Mouse (Mus musculus): ENCODE data around the gene Aak1. TPM values are rescaled to one million over a fixed set of nuclear protein-coding genes. Genes with fewer than 3 reads are reported as not detected.

The Aak1 gene
- polyA plus RNA-seq, 1 experiment from 2014 or later: 5.6 TPM

GRCm38 (mm10) chr6:86853928-86854327 is 4.6 kb downstream of the Aak1 start:
- Histone ChIP-seq H3K9me3 (ENCODE audit: control insufficient read depth, low read length) (no peaks in the 10 kb centered on the region), H3K4me2 (replicated peaks; ENCODE audit: low read depth) (no peak overlapping the region), H3K4me1 (replicated peaks; ENCODE audit: control insufficient read depth, insufficient read depth) (peaks cover 4% of the 10 kb centered on the region), H3K9ac (ENCODE audit: low read length) (no peak overlapping the region), H3K4me3 (ENCODE audit: low read depth, low read length) (no peak overlapping the region), H3K36me3 (ENCODE audit: control insufficient read depth, insufficient read depth, low read length) (no peaks in the 10 kb centered on the region; the same call in none of the 2 replicates), H3K27ac (replicated peaks) (peak overlapping the region; percentile 72), H3K27me3 (ENCODE audit: control insufficient read depth, insufficient read depth, low read length) (no peaks in the 10 kb centered on the region)
- ATAC-seq (ENCODE audit: low FRiP score, low TSS enrichment) (peak; percentile 55; the same call in 1 of the 2 replicates), DNase-seq (ENCODE audit: low spot score) (peak; percentile 58)
- WGBS: 51% methylated on average over 3 of the region's 3 CpGs
- TF ChIP-seq EP300 (optimal IDR thresholded peaks at IDR 0.05): no peak
- TF ChIP-seq CTCF (IDR thresholded peaks at IDR 0.05; ENCODE audit: low read depth): no peak

- 75% methylated on average over 4 of the region's 4 CpGs for WGBS
Measured at GRCm38 (mm10) chr6:86854941-86855340, 5.6 kb downstream of the Aak1 start.

GRCm38 (mm10) chr6:86858606-86859005 is 9.3 kb downstream of the Aak1 start:
- no peaks in the 10 kb centered on the region; the same call in 1 of the 2 replicates for H3K4me1 ChIP-seq (replicated peaks; ENCODE audit: control insufficient read depth, insufficient read depth)
- DNase-seq (ENCODE audit: low spot score) (no peak), ATAC-seq (ENCODE audit: low FRiP score, low TSS enrichment) (no peak)
- no peak overlapping the region for H3K27ac ChIP-seq (replicated peaks)
- no peaks in the 10 kb centered on the region for H3K27me3 ChIP-seq (ENCODE audit: control insufficient read depth, insufficient read depth, low read length)
- H3K36me3 ChIP-seq (ENCODE audit: control insufficient read depth, insufficient read depth, low read length): peaks cover 3% of the 10 kb centered on the region
- H3K4me2 ChIP-seq (replicated peaks; ENCODE audit: low read depth): no peak overlapping the region
- no peaks in the 10 kb centered on the region for H3K9me3 ChIP-seq (ENCODE audit: control insufficient read depth, low read length)
- no peak overlapping the region for H3K9ac ChIP-seq (ENCODE audit: low read length)
- TF ChIP-seq CTCF (IDR thresholded peaks at IDR 0.05; ENCODE audit: low read depth) (no peak), EP300 (optimal IDR thresholded peaks at IDR 0.05) (no peak)
- no peak overlapping the region for H3K4me3 ChIP-seq (ENCODE audit: low read depth, low read length)
- WGBS: 82% methylated on average over 3 of the region's 3 CpGs

More at GRCm38 (mm10) chr6:86854941-86855340, 5.6 kb downstream of the Aak1 start:
- DNase-seq (ENCODE audit: low spot score): no peak
- no peak overlapping the region; the same call in 1 of the 2 replicates for H3K27ac ChIP-seq (replicated peaks)
- H3K9me3 ChIP-seq (ENCODE audit: control insufficient read depth, low read length): no peaks in the 10 kb centered on the region
- peaks cover 4% of the 10 kb centered on the region for H3K4me1 ChIP-seq (replicated peaks; ENCODE audit: control insufficient read depth, insufficient read depth)
- H3K4me3 ChIP-seq (ENCODE audit: low read depth, low read length): no peak overlapping the region
- no peaks in the 10 kb centered on the region; the same call in none of the 2 replicates for H3K36me3 ChIP-seq (ENCODE audit: control insufficient read depth, insufficient read depth, low read length)
- no peak overlapping the region for H3K9ac ChIP-seq (ENCODE audit: low read length)
- no peak overlapping the region for H3K4me2 ChIP-seq (replicated peaks; ENCODE audit: low read depth)
- H3K27me3 ChIP-seq (ENCODE audit: control insufficient read depth, insufficient read depth, low read length): no peaks in the 10 kb centered on the region
- ATAC-seq (ENCODE audit: low FRiP score, low TSS enrichment): no peak
- no peak for TF ChIP-seq EP300 (optimal IDR thresholded peaks at IDR 0.05)
- no peak for TF ChIP-seq CTCF (IDR thresholded peaks at IDR 0.05; ENCODE audit: low read depth)

- Histone ChIP-seq H3K9me3 (ENCODE audit: control insufficient read depth, low read length) (no peaks in the 10 kb centered on the region), H3K36me3 (ENCODE audit: control insufficient read depth, insufficient read depth, low read length) (peaks cover 3% of the 10 kb centered on the region; the same call in 1 of the 2 replicates), H3K27ac (replicated peaks) (no peak overlapping the region), H3K4me3 (ENCODE audit: low read depth, low read length) (no peak overlapping the region), H3K4me2 (replicated peaks; ENCODE audit: low read depth) (no peak overlapping the region), H3K4me1 (replicated peaks; ENCODE audit: control insufficient read depth, insufficient read depth) (no peaks in the 10 kb centered on the region; the same call in 1 of the 2 replicates), H3K27me3 (ENCODE audit: control insufficient read depth, insufficient read depth, low read length) (no peaks in the 10 kb centered on the region), H3K9ac (ENCODE audit: low read length) (no peak overlapping the region)
- WGBS: 85% methylated on average over 9 of the region's 9 CpGs
- ATAC-seq (ENCODE audit: low FRiP score, low TSS enrichment) (no peak), DNase-seq (ENCODE audit: low spot score) (no peak)
- no peak for TF ChIP-seq CTCF (IDR thresholded peaks at IDR 0.05; ENCODE audit: low read depth)
- no peak for TF ChIP-seq EP300 (optimal IDR thresholded peaks at IDR 0.05)
Measured at GRCm38 (mm10) chr6:86860732-86861463, 11.6 kb downstream of the Aak1 start.

GRCm38 (mm10) chr6:86864358-86864757 is 15.0 kb downstream of the Aak1 start:
- TF ChIP-seq CTCF (IDR thresholded peaks at IDR 0.05; ENCODE audit: low read depth) (no peak), EP300 (optimal IDR thresholded peaks at IDR 0.05) (no peak)
- no peak overlapping the region for H3K4me2 ChIP-seq (replicated peaks; ENCODE audit: low read depth)
- no peaks in the 10 kb centered on the region for H3K4me1 ChIP-seq (replicated peaks; ENCODE audit: control insufficient read depth, insufficient read depth)
- WGBS: 99% methylated on average over 3 of the region's 3 CpGs
- no peaks in the 10 kb centered on the region for H3K27me3 ChIP-seq (ENCODE audit: control insufficient read depth, insufficient read depth, low read length)
- H3K4me3 ChIP-seq (ENCODE audit: low read depth, low read length): no peak overlapping the region
- ATAC-seq (ENCODE audit: low FRiP score, low TSS enrichment) (no peak), DNase-seq (ENCODE audit: low spot score) (no peak)
- no peak overlapping the region for H3K9ac ChIP-seq (ENCODE audit: low read length)
- no peaks in the 10 kb centered on the region for H3K9me3 ChIP-seq (ENCODE audit: control insufficient read depth, low read length)
- peaks cover 3% of the 10 kb centered on the region; the same call in 1 of the 2 replicates for H3K36me3 ChIP-seq (ENCODE audit: control insufficient read depth, insufficient read depth, low read length)
- H3K27ac ChIP-seq (replicated peaks): no peak overlapping the region

GRCm38 (mm10) chr6:86870335-86870734 is 21.0 kb downstream of the Aak1 start:
- TF ChIP-seq CTCF (IDR thresholded peaks at IDR 0.05; ENCODE audit: low read depth) (no peak), EP300 (optimal IDR thresholded peaks at IDR 0.05) (no peak)
- H3K4me3 ChIP-seq (ENCODE audit: low read depth, low read length): no peak overlapping the region
- H3K9me3 ChIP-seq (ENCODE audit: control insufficient read depth, low read length): no peaks in the 10 kb centered on the region
- H3K27me3 ChIP-seq (ENCODE audit: control insufficient read depth, insufficient read depth, low read length): no peaks in the 10 kb centered on the region
- H3K4me1 ChIP-seq (replicated peaks; ENCODE audit: control insufficient read depth, insufficient read depth): no peaks in the 10 kb centered on the region
- ATAC-seq (ENCODE audit: low FRiP score, low TSS enrichment): no peak
- H3K9ac ChIP-seq (ENCODE audit: low read length): no peak overlapping the region
- no peak overlapping the region for H3K4me2 ChIP-seq (replicated peaks; ENCODE audit: low read depth)
- H3K36me3 ChIP-seq (ENCODE audit: control insufficient read depth, insufficient read depth, low read length): no peaks in the 10 kb centered on the region
- 80% methylated on average over 9 of the region's 9 CpGs for WGBS
- DNase-seq (ENCODE audit: low spot score): no peak
- H3K27ac ChIP-seq (replicated peaks): no peak overlapping the region

All from stomach, postnatal 0 days (tissue).